ENCODE assay signal across 12 mouse cellular contexts in genomic region chr6:83437802-83438201, GRCm38 (mm10). TPM values are rescaled to one million over a fixed set of nuclear protein-coding genes. Genes with fewer than 3 reads are reported as not detected.
DNase-seq lines count a peak whose midpoint lies in the region; ATAC-seq and TF ChIP-seq lines count a peak whose summit lies in the region.
"Had no signal": no experiment of that assay in that cellular context is flagged by ENCODE, and none has a peak within 500 bp of the region (broad histone marks: within the 10 kb centered on the region; RNA-seq: fewer than 3 reads in every experiment).

No protein-coding gene starts in this region.

- H3K4me2 ChIP-seq in forebrain, embryonic 12.5 days, result 0 out of 2 replicates have a peak overlapping the region, but pooled peaks have one; percentile 80
- H3K4me2 ChIP-seq in hindbrain, embryonic 14.5 days (replicated peaks), result peak overlapping the region; percentile 79
- H3K4me2 ChIP-seq in midbrain, postnatal 0 days (ENCODE audit: low read depth, low read length, poor library complexity, severe bottlenecking), result peak overlapping the region; percentile 62

- no peak for ATAC-seq in forebrain, embryonic 12.5 days (ENCODE audit: low FRiP score)
- no peak for ATAC-seq in hindbrain, embryonic 14.5 days (ENCODE audit: low FRiP score)
- no peak for ATAC-seq in midbrain, postnatal 0 days (ENCODE audit: low FRiP score)

- H3K4me3 ChIP-seq in forebrain, embryonic 12.5 days (replicated peaks), result no peak overlapping the region
- no peak overlapping the region for H3K4me3 ChIP-seq in hindbrain, embryonic 14.5 days (replicated peaks; ENCODE audit: low read length)
- no peak overlapping the region for H3K4me3 ChIP-seq in midbrain, postnatal 0 days (ENCODE audit: low read depth, low read length)

- intact Hi-C loops in heart, postnatal 36 days (cut with DNase I), result no loop called here

- H3K9ac ChIP-seq in forebrain, embryonic 12.5 days, result no peak overlapping the region
- H3K9ac ChIP-seq in hindbrain, embryonic 14.5 days, result no peak overlapping the region
- 0 out of 2 replicates have a peak overlapping the region, but pooled peaks have one; percentile 0 for H3K9ac ChIP-seq in midbrain, postnatal 0 days (replicated peaks; ENCODE audit: low read length, poor library complexity, severe bottlenecking)

- TF ChIP-seq CTCF in midbrain, postnatal 0 days (IDR thresholded peaks at IDR 0.05), result no peak

- peak; percentile 86 for DNase-seq in heart, adult 11 months
- DNase-seq in heart, postnatal 36 days, result no peak
- DNase-seq in hindbrain, embryonic 14.5 days (ENCODE audit: low spot score), result no peak
- DNase-seq in midbrain, postnatal 0 days (ENCODE audit: low spot score), result no peak
- DNase-seq in thymus, postnatal 0 days (ENCODE audit: low spot score), result no peak
- DNase-seq in layer of hippocampus, adult 8-10 months (ENCODE audit: low spot score in 2 of 2), result no peak
- no peak for DNase-seq in adrenal gland, postnatal 10 days
- DNase-seq: gastrocnemius, postnatal 10 days; liver; thymus, postnatal 4 days had no signal

- WGBS in forebrain, embryonic 12.5 days, result 37% methylated on average over 3 of the region's 3 CpGs
- WGBS in hindbrain, embryonic 14.5 days, result 30% methylated on average over 3 of the region's 3 CpGs
- WGBS in midbrain, postnatal 0 days, result 12% methylated on average over 3 of the region's 3 CpGs

- no peak overlapping the region for H3K27ac ChIP-seq in forebrain, embryonic 12.5 days
- no peak overlapping the region for H3K27ac ChIP-seq in hindbrain, embryonic 14.5 days
- H3K27ac ChIP-seq in midbrain, postnatal 0 days (ENCODE audit: low read depth, low read length), result no peak overlapping the region
- H3K27ac ChIP-seq: kidney, postnatal 0 days had no signal

- peaks cover 18% of the 10 kb centered on the region for H3K36me3 ChIP-seq in forebrain, embryonic 12.5 days (replicated peaks)
- H3K36me3 ChIP-seq in hindbrain, embryonic 14.5 days (replicated peaks; ENCODE audit: control insufficient read depth, insufficient read depth), result peaks cover 8% of the 10 kb centered on the region; the same call in 1 of the 2 replicates
- H3K36me3 ChIP-seq in midbrain, postnatal 0 days (ENCODE audit: insufficient read depth, low read length), result no peaks in the 10 kb centered on the region

- H3K4me1 ChIP-seq in forebrain, embryonic 12.5 days, result peaks cover 90% of the 10 kb centered on the region
- H3K4me1 ChIP-seq in hindbrain, embryonic 14.5 days (replicated peaks; ENCODE audit: control insufficient read depth, insufficient read depth, low read length), result peaks cover 77% of the 10 kb centered on the region
- H3K4me1 ChIP-seq in midbrain, postnatal 0 days (ENCODE audit: insufficient read depth, low read length), result peaks cover 36% of the 10 kb centered on the region

- H3K9me3 ChIP-seq in forebrain, embryonic 12.5 days, result no peaks in the 10 kb centered on the region
- no peaks in the 10 kb centered on the region for H3K9me3 ChIP-seq in hindbrain, embryonic 14.5 days (ENCODE audit: control insufficient read depth, low read length)
- no peaks in the 10 kb centered on the region for H3K9me3 ChIP-seq in midbrain, postnatal 0 days (ENCODE audit: low read length)

- no peaks in the 10 kb centered on the region for H3K27me3 ChIP-seq in forebrain, embryonic 12.5 days
- H3K27me3 ChIP-seq in hindbrain, embryonic 14.5 days (ENCODE audit: control insufficient read depth, insufficient read depth, low read length), result no peaks in the 10 kb centered on the region
- H3K27me3 ChIP-seq in midbrain, postnatal 0 days (ENCODE audit: insufficient read depth, low read length), result no peaks in the 10 kb centered on the region

RNA-seq across cellular contexts. Expression of gene Tet3, which starts 21.1 kb away (rescaled TPM):
- 10 to 100 TPM; 27.2 to 27.6 TPM for total RNA-seq in heart, postnatal 36 days (2021)
- polyA plus RNA-seq in forebrain, embryonic 12.5 days (2016; fragmentation: Nextera tagmentation; extraction: Ambion mirVana), result 62.7 and 74.3 TPM in 2 replicates
- 43.6 and 52.2 TPM in 2 replicates for polyA plus RNA-seq in hindbrain, embryonic 14.5 days (2014; fragmentation: Nextera tagmentation; extraction: Ambion mirVana)
- total RNA-seq in midbrain, postnatal 0 days (2014; rRNA removed), result 32.0 and 38.3 TPM in 2 replicates
- 45.3 and 48.5 TPM in 2 replicates for polyA plus RNA-seq in midbrain, postnatal 0 days (2015; fragmentation: Nextera tagmentation; extraction: Ambion mirVana)
- 19.7 and 24.1 TPM in 2 replicates for polyA plus RNA-seq in thymus, postnatal 0 days (2015; fragmentation: Nextera tagmentation; extraction: Ambion mirVana)
- total RNA-seq in layer of hippocampus, adult 8-10 months (2022), result 10 to 100 TPM; 53.5 to 65.9 (median 58.5) TPM
- 10 to 100 TPM; 57.4 to 64.4 TPM for total RNA-seq in adrenal gland, postnatal 10 days (2021)
